8 mouse cellular contexts compared by ENCODE assay signal in genomic region chr15:79658531-79659375, GRCm38 (mm10). TPM values are rescaled to one million over a fixed set of nuclear protein-coding genes. Genes with fewer than 3 reads are reported as not detected.
DNase-seq lines count a peak whose midpoint lies in the region; ATAC-seq and TF ChIP-seq lines count a peak whose summit lies in the region.

Fam227a (minus strand) TSS chr15:79658956.
Cby1 (plus strand) TSS chr15:79659199.

- WGBS in forebrain, embryonic 11.5 days, result under 1% methylated on average over 55 of the region's 55 CpGs
- under 1% methylated on average over 55 of the region's 55 CpGs for WGBS in heart, postnatal 0 days
- WGBS in liver, embryonic 16.5 days (ENCODE audit: insufficient replicate concordance), result under 1% methylated on average over 55 of the region's 55 CpGs
- under 1% methylated on average over 55 of the region's 55 CpGs for WGBS in neural tube, embryonic 13.5 days

- H3K27me3 ChIP-seq in forebrain, embryonic 11.5 days (ENCODE audit: control insufficient read depth, insufficient read depth, low read length), result no peaks in the 10 kb centered on the region
- H3K27me3 ChIP-seq in heart, postnatal 0 days (ENCODE audit: control insufficient read depth, insufficient read depth, low read length), result no peaks in the 10 kb centered on the region
- no peaks in the 10 kb centered on the region for H3K27me3 ChIP-seq in liver, embryonic 16.5 days (ENCODE audit: control insufficient read depth, insufficient read depth, low read depth, low read length)
- no peaks in the 10 kb centered on the region for H3K27me3 ChIP-seq in neural tube, embryonic 13.5 days
- no peaks in the 10 kb centered on the region for H3K27me3 ChIP-seq in testis, adult 2 months (ENCODE audit: control insufficient read depth, insufficient read depth, low read length)

- TF ChIP-seq POLR2A in testis, adult 2 months (IDR thresholded peaks at IDR 0.05; ENCODE audit: control insufficient read depth, low read depth, low read length), result peak; percentile 90

- peak within 1 kb of the TSS; percentile 63 for H3K4me3 ChIP-seq in forebrain, embryonic 11.5 days (ENCODE audit: low read depth, low read length)
- H3K4me3 ChIP-seq in heart, postnatal 0 days (ENCODE audit: low read depth, low read length), result peak within 1 kb of the TSS; percentile 79
- peak within 1 kb of the TSS; percentile 71 for H3K4me3 ChIP-seq in liver, embryonic 16.5 days (ENCODE audit: low read depth, low read length)
- peak within 1 kb of the TSS; percentile 96 for H3K4me3 ChIP-seq in neural tube, embryonic 13.5 days
- H3K4me3 ChIP-seq in testis, adult 2 months (ENCODE audit: control insufficient read depth, low read depth, low read length), result peak within 1 kb of the TSS; percentile 99

- H3K9me3 ChIP-seq in forebrain, embryonic 11.5 days (ENCODE audit: control insufficient read depth, low read length), result no peaks in the 10 kb centered on the region
- H3K9me3 ChIP-seq in heart, postnatal 0 days (replicated peaks; ENCODE audit: control insufficient read depth, low read length), result no peaks in the 10 kb centered on the region
- no peaks in the 10 kb centered on the region for H3K9me3 ChIP-seq in liver, embryonic 16.5 days (replicated peaks; ENCODE audit: control insufficient read depth, low read length)
- H3K9me3 ChIP-seq in neural tube, embryonic 13.5 days, result no peaks in the 10 kb centered on the region

- peak within 1 kb of the TSS; percentile 96 for H3K27ac ChIP-seq in forebrain, embryonic 11.5 days (ENCODE audit: low read depth, low read length)
- peak within 1 kb of the TSS; percentile 82 for H3K27ac ChIP-seq in heart, postnatal 0 days (ENCODE audit: low read depth)
- H3K27ac ChIP-seq in liver, embryonic 16.5 days (ENCODE audit: low read length), result peak within 1 kb of the TSS; percentile 67
- peak within 1 kb of the TSS; percentile 97 for H3K27ac ChIP-seq in neural tube, embryonic 13.5 days (replicated peaks)
- H3K27ac ChIP-seq in testis, adult 2 months (ENCODE audit: control insufficient read depth, insufficient read depth, low read depth, low read length), result peak within 1 kb of the TSS; percentile 98

- peak within 1 kb of the TSS; percentile 73 for H3K4me2 ChIP-seq in forebrain, embryonic 11.5 days (ENCODE audit: low read depth, low read length, severe bottlenecking)
- H3K4me2 ChIP-seq in heart, postnatal 0 days (ENCODE audit: low read depth, low read length), result peak within 1 kb of the TSS; percentile 94
- peak within 1 kb of the TSS; percentile 86 for H3K4me2 ChIP-seq in liver, embryonic 16.5 days (ENCODE audit: low read depth, low read length)
- peak within 1 kb of the TSS; percentile 85 for H3K4me2 ChIP-seq in neural tube, embryonic 13.5 days

- H3K9ac ChIP-seq in forebrain, embryonic 11.5 days (ENCODE audit: low read length), result peak within 1 kb of the TSS; percentile 86
- H3K9ac ChIP-seq in heart, postnatal 0 days (replicated peaks; ENCODE audit: low read depth, low read length), result peak within 1 kb of the TSS; percentile 58
- peak within 1 kb of the TSS; percentile 83 for H3K9ac ChIP-seq in liver, embryonic 16.5 days (ENCODE audit: low read depth, low read length)
- H3K9ac ChIP-seq in neural tube, embryonic 13.5 days, result peak within 1 kb of the TSS; percentile 92

- no peak for TF ChIP-seq EP300 in heart, postnatal 0 days (IDR thresholded peaks at IDR 0.05; ENCODE audit: low read depth)

- peak; percentile 79 to 81 for DNase-seq in CD8-positive naive resting alpha-beta T cell, adult 2 months (ENCODE audit: low read depth in 2 of 2, low spot score in 2 of 2)
- peak; percentile 85 for DNase-seq in c-Kit-positive CD71-negative TER-119-negative erythroid progenitor cells, embryonic 14.5 days (ENCODE audit: low read depth)
- DNase-seq in forebrain, embryonic 11.5 days (ENCODE audit: low spot score), result peak; percentile 98
- peak; percentile 91 for DNase-seq in heart, postnatal 0 days (ENCODE audit: low spot score)
- peak; percentile 97 to 98 for DNase-seq in kidney, postnatal 4 days

- H3K4me1 ChIP-seq in forebrain, embryonic 11.5 days (replicated peaks; ENCODE audit: control insufficient read depth, insufficient read depth, low read length), result peaks cover 3% of the 10 kb centered on the region
- H3K4me1 ChIP-seq in heart, postnatal 0 days (ENCODE audit: control insufficient read depth, insufficient read depth), result peaks cover 9% of the 10 kb centered on the region
- peaks cover 12% of the 10 kb centered on the region for H3K4me1 ChIP-seq in liver, embryonic 16.5 days (ENCODE audit: control insufficient read depth, low read depth, low read length)
- peaks cover 25% of the 10 kb centered on the region for H3K4me1 ChIP-seq in neural tube, embryonic 13.5 days (replicated peaks)
- H3K4me1 ChIP-seq in testis, adult 2 months (ENCODE audit: control insufficient read depth, insufficient read depth, low read length), result peaks cover 3% of the 10 kb centered on the region; the same call in 1 of the 2 replicates

- peak; percentile 86 for ATAC-seq in forebrain, embryonic 11.5 days (replicated peaks; ENCODE audit: low FRiP score)
- ATAC-seq in heart, postnatal 0 days (ENCODE audit: insufficient read depth, low read depth), result peak; percentile 88
- peak; percentile 90 for ATAC-seq in liver, embryonic 16.5 days (ENCODE audit: low read depth)
- ATAC-seq in neural tube, embryonic 13.5 days (ENCODE audit: low read depth), result peak; percentile 81

- TF ChIP-seq CTCF in heart, postnatal 0 days (IDR thresholded peaks at IDR 0.05; ENCODE audit: low read depth), result no peak
- TF ChIP-seq CTCF in testis, adult 2 months (IDR thresholded peaks at IDR 0.05; ENCODE audit: control insufficient read depth, insufficient read depth, insufficient replicate concordance, low read depth, low read length), result no peak

- H3K36me3 ChIP-seq in forebrain, embryonic 11.5 days (ENCODE audit: control insufficient read depth, insufficient read depth, low read length), result no peaks in the 10 kb centered on the region; the same call in 1 of the 2 replicates
- H3K36me3 ChIP-seq in heart, postnatal 0 days (replicated peaks; ENCODE audit: control insufficient read depth, insufficient read depth, low read length), result peaks cover 6% of the 10 kb centered on the region; the same call in 1 of the 2 replicates
- no peaks in the 10 kb centered on the region for H3K36me3 ChIP-seq in liver, embryonic 16.5 days (ENCODE audit: control insufficient read depth, insufficient read depth)
- peaks cover 25% of the 10 kb centered on the region for H3K36me3 ChIP-seq in neural tube, embryonic 13.5 days
- peaks cover 2% of the 10 kb centered on the region for H3K36me3 ChIP-seq in testis, adult 2 months (ENCODE audit: control insufficient read depth, insufficient read depth, low read length)

RNA-seq across cellular contexts. Expression of gene Fam227a, which starts in this region (rescaled TPM):
- 4.5 and 4.7 TPM in 2 replicates for polyA plus RNA-seq in forebrain, embryonic 11.5 days (2014; fragmentation: Nextera tagmentation; extraction: Ambion mirVana)
- 1.7 and 1.9 TPM in 2 replicates for total RNA-seq in heart, postnatal 0 days (2014; rRNA removed; ENCODE audit: low replicate concordance)
- 0.31 and 0.48 TPM in 2 replicates for polyA plus RNA-seq in heart, postnatal 0 days (2015; fragmentation: Nextera tagmentation; extraction: Ambion mirVana)
- polyA plus RNA-seq in liver, embryonic 16.5 days (2015; fragmentation: Nextera tagmentation; extraction: Ambion mirVana), result 0.14 and 0.15 TPM in 2 replicates
- 5.3 and 6.2 TPM in 2 replicates for polyA plus RNA-seq in neural tube, embryonic 13.5 days (2015; fragmentation: Nextera tagmentation; extraction: Ambion mirVana)
- 20.0 and 20.4 TPM in 2 replicates for polyA plus RNA-seq in testis, adult 2 months (2012; rRNA removed)

RNA-seq across cellular contexts. Expression of gene Cby1, which starts in this region (rescaled TPM):
- polyA plus RNA-seq in forebrain, embryonic 11.5 days (2014; fragmentation: Nextera tagmentation; extraction: Ambion mirVana), result 78.8 and 81.6 TPM in 2 replicates
- 31.9 and 35.1 TPM in 2 replicates for total RNA-seq in heart, postnatal 0 days (2014; rRNA removed; ENCODE audit: low replicate concordance)
- 53.8 and 55.9 TPM in 2 replicates for polyA plus RNA-seq in heart, postnatal 0 days (2015; fragmentation: Nextera tagmentation; extraction: Ambion mirVana)
- 10.2 and 11.8 TPM in 2 replicates for polyA plus RNA-seq in liver, embryonic 16.5 days (2015; fragmentation: Nextera tagmentation; extraction: Ambion mirVana)
- polyA plus RNA-seq in neural tube, embryonic 13.5 days (2015; fragmentation: Nextera tagmentation; extraction: Ambion mirVana), result 82.6 and 85.6 TPM in 2 replicates
- 57.1 and 58.1 TPM in 2 replicates for polyA plus RNA-seq in testis, adult 2 months (2012; rRNA removed)

Comparison
In these comparisons a context has a peak if more than half of its experiments do, and no peak if none do; other contexts are left out.
1. Peak in every context shown above with its lines: DNase-seq, ATAC-seq, H3K4me3 ChIP-seq and H3K27ac ChIP-seq.